Mouse (Mus musculus) gastrocnemius, postnatal 10 days (tissue): ENCODE measurements at regions not wholly inside any gene's neighbourhood (a gene's known extent, or its start where the extent isn't known, plus 50 kb on each side); places are given as distances from the start of the nearest gene placed in this dataset.

ENCODE experiments used
- DNase-seq: peaks from one replicate; pipeline ENCODE4 v3.0.0; 2021; ENCODE audit warnings: mixed read lengths

GRCm38 (mm10) chr17:45794926-45795325 is 61.3 kb upstream of the 1600014C23Rik start:
- DNase-seq, result no peak

- DNase-seq, result no peak
Observed at GRCm38 (mm10) chr17:45790959-45791520, 57.4 kb upstream of the 1600014C23Rik start.

- no peak for DNase-seq
Observed at GRCm38 (mm10) chr17:45789777-45790176, 56.1 kb upstream of the 1600014C23Rik start.

- DNase-seq, result no peak
Observed at GRCm38 (mm10) chr17:45784905-45785304, 51.3 kb upstream of the 1600014C23Rik start.

GRCm38 (mm10) chr17:45784496-45784895 is 50.9 kb upstream of the 1600014C23Rik start:
- DNase-seq, result no peak
